Mouse (Mus musculus): Measurements from ENCODE around the gene Gnai1. TPM values are rescaled to one million over a fixed set of nuclear protein-coding genes. Genes with fewer than 3 reads are reported as not detected.

Gene Gnai1
- total RNA-seq, 2 experiments from 2014 or later: 16.0 to 17.4 TPM

DNA sequence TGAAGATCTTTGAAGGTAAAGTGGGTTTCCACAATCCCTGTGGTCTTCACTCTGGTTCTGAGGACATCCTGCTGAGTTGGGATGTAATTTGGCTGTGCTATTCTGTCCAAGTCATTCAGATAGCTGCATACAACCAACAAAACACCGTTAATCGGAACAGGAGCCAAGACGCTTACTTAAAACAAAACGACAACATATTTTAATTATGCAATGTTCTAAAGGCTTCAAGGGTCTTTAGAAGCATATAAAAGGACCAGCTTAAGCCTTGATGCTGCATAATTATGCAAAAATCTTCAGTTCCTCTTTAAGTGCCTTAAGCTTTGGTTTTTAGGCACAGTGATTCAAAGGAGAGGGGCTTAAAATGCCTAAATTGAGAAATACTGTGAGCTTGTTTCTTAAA, 70.6 kb downstream of the Gnai1 start:
- no peak for DNase-seq (ENCODE audit: low spot score in 2 of 2)

DNA sequence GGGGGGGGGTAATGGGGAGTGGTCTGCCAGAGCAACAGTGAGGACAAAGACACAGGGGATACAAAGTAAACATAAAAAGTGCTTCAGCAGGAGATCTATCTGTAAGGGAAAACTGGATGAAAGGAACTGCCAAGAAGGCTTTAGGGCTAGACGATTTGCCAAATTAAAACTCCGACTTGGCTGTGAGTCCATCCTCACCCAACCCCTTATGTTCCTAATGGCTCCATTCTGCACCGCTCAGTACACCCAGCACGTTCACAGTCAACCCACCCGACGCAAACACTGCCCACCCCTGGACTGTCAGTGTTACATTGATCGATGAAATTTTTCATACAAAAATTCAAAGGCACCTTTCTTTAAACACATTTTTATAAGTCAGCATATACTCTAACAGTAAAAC, 71.5 kb downstream of the Gnai1 start:
- no peak for DNase-seq (ENCODE audit: low spot score in 2 of 2)

DNA sequence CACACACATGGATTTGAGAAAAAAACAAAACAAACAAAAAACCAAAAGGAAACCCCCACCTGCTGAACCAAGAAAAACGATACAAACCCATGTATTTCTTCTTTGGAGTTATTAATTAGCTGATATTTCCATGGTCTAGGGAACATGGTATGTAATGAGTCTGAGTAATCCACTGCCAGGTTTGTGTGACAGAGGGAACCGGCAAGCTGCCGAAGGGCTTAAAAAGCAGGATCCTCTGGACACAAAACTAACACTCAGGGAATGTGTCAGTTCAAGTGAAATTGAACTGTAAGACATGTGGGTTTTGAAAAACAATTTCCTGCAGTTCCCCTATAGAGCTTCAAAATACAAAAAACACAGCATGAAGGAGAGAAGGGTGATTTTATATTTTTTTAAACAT, 72.1 kb downstream of the Gnai1 start:
- no peak for DNase-seq (ENCODE audit: low spot score in 2 of 2)

DNA sequence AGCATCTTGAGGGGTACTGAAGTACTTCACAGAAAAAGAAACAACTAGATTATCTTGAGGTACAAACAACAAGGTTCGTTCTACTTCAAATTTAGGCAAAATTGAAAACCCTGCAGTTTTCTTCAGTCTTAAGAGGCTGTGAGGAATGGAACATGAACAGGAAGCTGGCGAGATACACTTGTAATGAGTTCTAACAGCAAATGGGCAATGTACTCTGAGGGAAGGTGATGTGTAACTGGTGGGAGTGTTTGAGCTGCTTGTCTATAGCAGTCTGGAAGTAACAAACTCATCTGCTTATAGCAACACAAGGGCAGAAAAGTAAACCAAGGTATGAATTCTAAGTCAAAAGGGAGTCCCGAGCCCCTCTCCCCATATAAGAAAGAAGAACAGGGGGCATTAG, 78.1 kb downstream of the Gnai1 start:
- DNase-seq (ENCODE audit: low spot score in 2 of 2): no peak

DNA sequence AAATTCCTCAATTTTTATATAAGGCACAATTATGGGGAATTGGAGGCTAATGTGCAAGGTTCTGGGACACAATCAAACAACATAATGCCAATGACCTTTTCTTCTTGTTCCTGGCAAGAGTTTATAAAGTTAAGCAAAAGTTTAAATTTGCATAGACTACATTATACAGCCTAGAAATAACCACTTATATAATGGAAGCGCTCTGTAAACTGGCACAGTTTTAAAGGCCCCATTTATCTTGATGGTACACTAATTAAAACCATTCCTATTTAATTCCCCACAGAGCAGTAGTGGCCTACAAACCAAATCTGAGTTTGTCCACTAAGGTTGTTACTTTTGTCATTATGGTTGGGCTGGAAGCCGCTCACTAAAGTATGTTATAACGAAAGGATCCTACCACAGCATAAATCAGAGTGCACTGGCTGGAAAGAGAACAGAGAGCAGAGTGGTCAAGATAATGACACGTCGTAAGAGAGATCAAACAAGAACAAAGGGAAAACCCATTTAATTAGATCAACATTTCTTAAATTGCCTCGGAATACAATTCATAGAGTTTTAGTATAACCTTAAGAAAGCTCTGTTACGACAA, 85.7 kb downstream of the Gnai1 start:
- no peak for DNase-seq (ENCODE audit: low spot score in 2 of 2)

DNA sequence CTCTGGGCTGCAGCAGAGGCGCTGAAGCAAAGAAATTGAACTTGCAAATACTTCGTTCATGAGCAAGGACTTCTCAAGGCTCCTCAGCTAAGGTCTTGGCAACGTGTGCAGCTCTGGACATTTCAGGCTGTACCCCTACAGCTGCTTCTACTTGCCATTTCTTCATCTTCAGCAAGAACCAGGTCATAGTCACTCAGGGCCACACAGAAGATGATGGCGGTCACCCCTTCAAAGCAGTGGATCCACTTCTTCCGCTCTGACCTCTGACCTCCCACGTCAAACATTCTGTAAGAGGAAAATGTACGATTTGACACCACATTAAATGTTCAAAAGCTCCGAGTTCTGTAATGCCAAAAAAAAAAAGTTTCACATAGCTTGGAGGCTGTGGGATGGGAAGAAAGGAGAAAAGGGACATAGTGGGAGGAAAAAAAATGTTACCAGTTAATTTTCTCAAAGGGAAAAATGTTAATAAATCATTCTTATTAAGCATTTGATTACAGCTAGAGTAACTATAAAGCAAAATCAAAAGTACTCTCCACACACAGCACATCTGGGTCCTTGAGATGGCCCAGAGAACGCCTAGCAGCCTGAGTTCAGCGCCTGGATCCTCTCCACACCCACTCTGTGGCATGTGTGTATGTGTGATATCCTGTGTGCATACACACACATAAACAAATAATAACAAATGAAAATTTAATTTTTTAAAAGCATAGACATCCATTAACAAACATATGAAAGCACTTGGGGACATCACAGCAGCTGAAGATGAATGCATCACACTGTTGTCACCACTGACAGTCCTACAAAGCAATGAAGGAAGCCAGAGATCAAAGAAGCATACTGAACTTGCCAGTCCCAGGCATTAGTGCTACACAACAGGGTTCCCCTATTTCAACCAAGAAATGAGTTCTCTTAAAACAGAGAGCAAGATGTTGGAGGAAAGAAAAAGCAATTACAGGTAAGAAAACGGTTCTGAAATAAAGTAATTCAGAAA, 86.6 kb downstream of the Gnai1 start:
- DNase-seq (ENCODE audit: low spot score in 2 of 2): no peak

DNA sequence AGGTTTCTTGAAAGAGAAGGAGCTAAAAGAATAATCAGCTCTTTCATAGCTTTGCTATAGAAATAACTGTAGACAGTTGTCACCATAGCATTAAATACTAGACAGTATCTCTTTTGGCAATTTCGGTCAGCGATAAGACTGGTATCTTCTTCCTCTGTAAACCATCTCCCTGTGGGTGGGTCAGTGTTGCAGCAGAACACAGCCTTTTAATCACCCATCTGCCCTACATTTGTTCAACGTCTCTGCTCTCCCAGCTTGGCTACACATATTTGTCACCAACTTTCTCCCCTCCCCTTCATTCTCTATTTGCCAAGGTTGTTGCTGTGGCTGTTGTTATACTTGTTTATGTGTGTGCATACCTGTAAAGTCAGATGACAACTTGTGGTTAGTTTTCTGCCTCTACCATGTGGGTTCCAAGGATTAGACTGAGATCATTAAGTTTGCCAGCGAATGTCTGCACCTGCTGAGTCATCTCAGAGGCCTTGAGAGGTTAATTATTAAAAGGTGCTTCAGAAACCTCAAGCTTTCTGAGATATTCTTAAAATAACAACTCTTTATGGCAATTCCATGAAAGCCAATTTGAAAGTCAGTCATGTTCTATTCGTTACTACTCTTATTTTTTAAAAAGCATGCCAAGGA, 109.7 kb downstream of the Gnai1 start:
- DNase-seq (ENCODE audit: low spot score in 2 of 2): no peak

DNA sequence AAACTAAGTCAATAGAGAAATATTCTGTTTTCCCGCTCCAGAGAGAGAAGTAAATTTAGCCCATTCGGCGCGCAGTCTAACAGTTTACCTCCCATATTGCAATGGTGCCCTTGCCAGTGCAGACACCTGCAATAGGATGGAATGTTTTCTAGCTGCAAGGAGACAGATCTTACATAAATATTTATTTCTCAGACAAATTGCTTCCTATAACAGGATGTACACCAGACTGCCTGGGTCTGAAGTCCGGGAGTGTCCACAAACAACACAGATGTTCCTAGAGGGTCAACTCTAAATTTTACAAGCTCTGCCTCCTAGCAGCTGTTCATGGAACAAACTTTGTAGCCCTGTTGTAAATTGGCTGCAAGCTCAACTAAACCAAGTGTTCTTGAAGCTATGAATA, 111.0 kb downstream of the Gnai1 start:
- no peak for DNase-seq (ENCODE audit: low spot score in 2 of 2)

DNA sequence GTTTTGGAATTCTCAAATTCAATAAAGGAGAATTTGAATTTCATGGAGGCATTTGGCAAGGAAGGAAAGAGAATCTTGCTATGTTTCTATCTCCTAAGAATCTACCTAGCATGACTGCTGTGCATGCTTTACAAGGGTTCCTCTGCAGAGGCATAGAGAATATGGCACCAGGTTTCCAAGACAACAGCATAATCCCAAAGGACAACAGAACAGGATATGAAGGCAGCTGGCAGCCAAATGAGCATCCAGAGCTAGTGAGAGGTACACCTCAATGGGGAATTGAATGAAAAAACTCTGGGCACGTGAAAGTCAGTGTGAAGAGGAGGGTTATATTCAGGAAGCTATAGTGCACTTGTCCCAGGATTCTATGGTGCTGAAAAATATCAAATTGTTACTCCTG, 130.8 kb downstream of the Gnai1 start:
- DNase-seq (ENCODE audit: low spot score in 2 of 2): no peak

DNA sequence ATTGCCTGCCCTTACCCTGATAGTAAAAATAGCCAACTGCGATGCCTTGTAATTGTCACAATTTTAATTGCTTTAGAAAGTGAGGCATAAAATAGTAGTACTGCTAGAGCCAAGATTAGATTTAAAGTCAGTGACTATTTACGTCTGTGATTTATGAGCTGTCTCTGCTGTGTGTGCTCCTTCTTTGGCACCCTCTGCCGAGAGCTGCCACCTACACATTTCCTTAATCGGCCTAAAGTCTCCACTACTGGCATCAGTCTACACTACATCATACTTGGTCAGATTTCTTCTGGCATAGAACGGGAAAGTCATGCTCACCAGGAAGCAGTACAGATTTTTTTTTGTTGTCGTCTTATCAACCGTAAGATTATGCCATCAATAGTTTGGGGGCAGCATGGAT, 131.3 kb downstream of the Gnai1 start:
- no peak for DNase-seq (ENCODE audit: low spot score in 2 of 2)

DNA sequence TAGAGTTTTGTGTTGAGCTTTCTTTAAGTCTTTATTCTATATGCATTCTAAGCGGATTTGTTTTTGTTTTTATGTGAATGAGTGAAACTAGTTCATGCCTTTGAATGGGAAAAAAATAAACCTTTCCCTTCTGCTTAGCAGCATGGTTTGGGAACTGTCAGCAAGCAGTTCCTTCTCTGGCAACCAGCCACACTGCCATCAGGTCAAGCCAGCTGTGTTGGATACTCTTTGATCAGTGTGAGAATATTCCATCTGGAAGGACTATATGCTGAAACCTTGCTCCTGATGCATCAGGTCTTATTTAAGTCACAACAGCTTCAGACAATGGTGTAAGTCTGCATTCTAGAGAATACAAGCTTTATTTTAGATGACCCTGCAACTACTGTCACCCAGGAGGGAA, 139.3 kb downstream of the Gnai1 start:
- no peak for DNase-seq (ENCODE audit: low spot score in 2 of 2)

DNA sequence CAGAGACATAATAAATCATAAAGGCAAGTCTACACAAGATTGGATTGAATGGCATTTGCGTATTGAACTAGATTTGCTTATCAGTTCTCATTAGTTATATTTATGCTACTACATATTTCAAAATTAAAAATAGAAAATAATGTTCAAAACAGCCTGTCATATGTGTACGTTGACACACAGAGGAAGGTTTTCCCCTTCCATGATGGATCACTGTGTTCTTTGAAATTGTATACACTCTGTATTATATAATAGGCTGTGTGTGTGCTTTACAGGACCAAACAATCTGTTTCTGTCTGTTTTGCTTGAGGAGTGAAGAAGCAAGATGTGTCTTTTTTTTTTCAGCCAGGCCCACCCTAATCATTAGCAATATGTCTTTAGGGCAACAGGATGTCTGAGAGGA, 141.9 kb downstream of the Gnai1 start:
- no peak for DNase-seq (ENCODE audit: low spot score in 2 of 2)

DNA sequence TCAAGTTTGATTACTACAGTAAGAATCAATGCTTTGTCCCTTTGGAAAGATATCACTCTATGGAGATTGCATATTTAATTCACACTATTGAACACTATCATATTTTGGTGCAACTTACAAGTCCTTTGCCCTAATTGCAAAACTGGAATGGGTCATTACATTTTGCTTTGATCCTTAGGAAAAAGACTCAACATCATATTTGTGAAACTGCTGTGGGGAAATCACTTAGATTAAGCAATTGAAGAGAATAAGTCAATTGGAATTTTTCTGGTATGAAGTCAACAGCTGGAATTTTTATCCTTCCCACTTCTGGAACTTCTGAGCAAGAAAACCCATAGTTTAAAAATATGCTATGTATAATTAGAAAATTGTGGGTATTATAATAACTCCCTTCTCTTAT, 142.3 kb downstream of the Gnai1 start:
- no peak for DNase-seq (ENCODE audit: low spot score in 2 of 2)
